Mouse (Mus musculus): Measurements from ENCODE around the gene Rer1. TPM values are rescaled to one million over a fixed set of nuclear protein-coding genes. Genes with fewer than 3 reads are reported as not detected.

The Rer1 gene
- 181 TPM for polyA plus RNA-seq (2017; shearing (Covaris generic))

GRCm38 (mm10) chr4:155086108-155087024 is at the start of gene Rer1, which contains the start of gene Morn1:
Gene Rer1 (minus strand): TSS chr4:155086382.
Gene Morn1 (plus strand): TSS chr4:155086577.

GRCm38 (mm10) chr4:155066834-155067522 is 19.2 kb downstream of the Rer1 start, which contains the start of gene Pex10:
Gene Pex10 (plus strand): TSS chr4:155067016.

GRCm38 (mm10) chr4:155056724-155057123 is 29.5 kb downstream of the Rer1 start, which contains the start of gene Plch2:
Gene Plch2 (minus strand): TSS chr4:155056784.

Other genes with a start within 250 kb of the Rer1 start
- not detected for gene Ttc34, start 248.9 kb downstream of the Rer1 start, polyA plus RNA-seq (2017; shearing (Covaris generic))
- not detected for gene Mmel1, start 216.8 kb downstream of the Rer1 start, polyA plus RNA-seq (2017; shearing (Covaris generic))
- gene Fam213b, start 187.2 kb downstream of the Rer1 start, polyA plus RNA-seq (2017; shearing (Covaris generic)), result 4.2 TPM
- gene Tnfrsf14, start 157.8 kb downstream of the Rer1 start, polyA plus RNA-seq (2017; shearing (Covaris generic)), result 14.8 TPM
- gene Hes5, start 125.5 kb downstream of the Rer1 start, polyA plus RNA-seq (2017; shearing (Covaris generic)), result 0.43 TPM
- gene Pank4, start 122.3 kb downstream of the Rer1 start, polyA plus RNA-seq (2017; shearing (Covaris generic)), result 65.4 TPM
- gene Plch2, start 29.6 kb downstream of the Rer1 start, polyA plus RNA-seq (2017; shearing (Covaris generic)), result not detected
- gene Pex10, start 19.4 kb downstream of the Rer1 start, polyA plus RNA-seq (2017; shearing (Covaris generic)), result 11.7 TPM
- gene Morn1, start 195 bp upstream of the Rer1 start, polyA plus RNA-seq (2017; shearing (Covaris generic)), result 2.6 TPM
- gene Ski, start 136.2 kb upstream of the Rer1 start, polyA plus RNA-seq (2017; shearing (Covaris generic)), result 11.1 TPM
- 118 TPM for gene Faap20, start 163.4 kb upstream of the Rer1 start, polyA plus RNA-seq (2017; shearing (Covaris generic))